Mouse (Mus musculus): Measurements from ENCODE around the gene Gm4297.
"Not testable (repeated sequence)": the region's sequence is repeated elsewhere in the genome, so short reads cannot be mapped to it uniquely, and the experiment has no call there.

Gm4297 gene

GRCm38 (mm10) chrX:24574795-24575194 lies at the start of gene Gm4297:
Gene Gm4297, minus strand, starts transcription at chrX:24574895.
- DNase-seq, result not testable (repeated sequence)
